Mouse (Mus musculus): ENCODE data around the gene Gab1. TPM values are rescaled to one million over a fixed set of nuclear protein-coding genes. Genes with fewer than 3 reads are reported as not detected.

The Gab1 gene
- polyA plus RNA-seq, 1 experiment from 2014 or later, result 25.6 TPM

GRCm38 (mm10) chr8:80853622-80854021, 26.7 kb downstream of the Gab1 start:
- H3K9me3 ChIP-seq, result no peaks in the 10 kb centered on the region
- ATAC-seq (ENCODE audit: insufficient number of reproducible peaks, low FRiP score, low TSS enrichment, low read depth), result no peak
- peak overlapping the region; percentile 17; the same call in 1 of the 2 replicates for H3K4me2 ChIP-seq
- WGBS, result 40% methylated on average over 13 of the region's 13 CpGs
- H3K4me3 ChIP-seq, result no peak overlapping the region
- H3K4me1 ChIP-seq, result peaks cover 69% of the 10 kb centered on the region
- H3K27me3 ChIP-seq, result no peaks in the 10 kb centered on the region
- no peaks in the 10 kb centered on the region for H3K36me3 ChIP-seq
- H3K9ac ChIP-seq, result no peak overlapping the region
- H3K27ac ChIP-seq, result peak overlapping the region; percentile 79

GRCm38 (mm10) chr8:80853208-80853607, 27.1 kb downstream of the Gab1 start:
- peaks cover 69% of the 10 kb centered on the region for H3K4me1 ChIP-seq
- no peak overlapping the region for H3K4me3 ChIP-seq
- ATAC-seq (ENCODE audit: insufficient number of reproducible peaks, low FRiP score, low TSS enrichment, low read depth), result peak; percentile 40; the same call in 1 of the 2 replicates
- no peaks in the 10 kb centered on the region for H3K27me3 ChIP-seq
- no peaks in the 10 kb centered on the region for H3K36me3 ChIP-seq
- H3K27ac ChIP-seq, result peak overlapping the region; percentile 79
- H3K9me3 ChIP-seq, result no peaks in the 10 kb centered on the region
- peak overlapping the region; percentile 22 for H3K4me2 ChIP-seq
- 64% methylated on average over 6 of the region's 6 CpGs for WGBS
- no peak overlapping the region for H3K9ac ChIP-seq

GRCm38 (mm10) chr8:80852412-80853165, 27.7 kb downstream of the Gab1 start:
- Histone ChIP-seq H3K4me2 (peak overlapping the region; percentile 22), H3K9me3 (no peaks in the 10 kb centered on the region), H3K27me3 (no peaks in the 10 kb centered on the region), H3K27ac (peak overlapping the region; percentile 79), H3K9ac (no peak overlapping the region), H3K4me1 (peaks cover 70% of the 10 kb centered on the region), H3K4me3 (no peak overlapping the region), H3K36me3 (no peaks in the 10 kb centered on the region)
- WGBS, result 63% methylated on average over 9 of the region's 9 CpGs
- peak; percentile 38; the same call in 1 of the 2 replicates for ATAC-seq (ENCODE audit: insufficient number of reproducible peaks, low FRiP score, low TSS enrichment, low read depth)

- 71% methylated on average over 6 of the region's 6 CpGs for WGBS
- H3K27me3 ChIP-seq, result no peaks in the 10 kb centered on the region
- H3K36me3 ChIP-seq, result no peaks in the 10 kb centered on the region
- H3K4me3 ChIP-seq, result no peak overlapping the region
- H3K27ac ChIP-seq, result peak overlapping the region; percentile 43
- no peaks in the 10 kb centered on the region for H3K9me3 ChIP-seq
- no peak overlapping the region for H3K9ac ChIP-seq
- peaks cover 74% of the 10 kb centered on the region for H3K4me1 ChIP-seq
- ATAC-seq (ENCODE audit: insufficient number of reproducible peaks, low FRiP score, low TSS enrichment, low read depth), result no peak
- H3K4me2 ChIP-seq, result no peak overlapping the region
Observed at GRCm38 (mm10) chr8:80851648-80852047, 28.7 kb downstream of the Gab1 start.

- no peaks in the 10 kb centered on the region for H3K9me3 ChIP-seq
- no peak for ATAC-seq (ENCODE audit: insufficient number of reproducible peaks, low FRiP score, low TSS enrichment, low read depth)
- H3K4me2 ChIP-seq, result no peak overlapping the region
- no peaks in the 10 kb centered on the region for H3K27me3 ChIP-seq
- H3K4me1 ChIP-seq, result peaks cover 77% of the 10 kb centered on the region
- no peak overlapping the region for H3K9ac ChIP-seq
- H3K27ac ChIP-seq, result no peak overlapping the region
- H3K4me3 ChIP-seq, result no peak overlapping the region
- H3K36me3 ChIP-seq, result no peaks in the 10 kb centered on the region
- 70% methylated on average over 4 of the region's 4 CpGs for WGBS
Observed at GRCm38 (mm10) chr8:80850013-80850412, 30.3 kb downstream of the Gab1 start.

- peak overlapping the region; percentile 77 for H3K27ac ChIP-seq
- WGBS, result 51% methylated on average over 11 of the region's 11 CpGs
- no peak overlapping the region for H3K4me3 ChIP-seq
- H3K36me3 ChIP-seq, result no peaks in the 10 kb centered on the region
- H3K4me1 ChIP-seq, result peaks cover 78% of the 10 kb centered on the region
- no peaks in the 10 kb centered on the region for H3K27me3 ChIP-seq
- H3K4me2 ChIP-seq, result peak overlapping the region; percentile 29; the same call in 1 of the 2 replicates
- H3K9me3 ChIP-seq, result no peaks in the 10 kb centered on the region
- no peak overlapping the region for H3K9ac ChIP-seq
- no peak for ATAC-seq (ENCODE audit: insufficient number of reproducible peaks, low FRiP score, low TSS enrichment, low read depth)
Observed at GRCm38 (mm10) chr8:80848631-80849030, 31.7 kb downstream of the Gab1 start.

GRCm38 (mm10) chr8:80847912-80848311, 32.4 kb downstream of the Gab1 start:
- ATAC-seq (ENCODE audit: insufficient number of reproducible peaks, low FRiP score, low TSS enrichment, low read depth), result no peak
- Histone ChIP-seq H3K36me3 (no peaks in the 10 kb centered on the region), H3K4me2 (peak overlapping the region; percentile 29), H3K9me3 (no peaks in the 10 kb centered on the region), H3K27ac (peak overlapping the region; percentile 77), H3K27me3 (no peaks in the 10 kb centered on the region), H3K4me3 (no peak overlapping the region), H3K4me1 (peaks cover 71% of the 10 kb centered on the region), H3K9ac (no peak overlapping the region)
- 25% methylated on average over 9 of the region's 9 CpGs for WGBS

- WGBS, result 74% methylated on average over 13 of the region's 13 CpGs
- H3K27me3 ChIP-seq, result no peaks in the 10 kb centered on the region
- no peak overlapping the region for H3K4me3 ChIP-seq
- H3K4me2 ChIP-seq, result no peak overlapping the region
- no peaks in the 10 kb centered on the region for H3K9me3 ChIP-seq
- H3K36me3 ChIP-seq, result no peaks in the 10 kb centered on the region
- H3K9ac ChIP-seq, result no peak overlapping the region
- no peak overlapping the region for H3K27ac ChIP-seq
- peaks cover 62% of the 10 kb centered on the region for H3K4me1 ChIP-seq
- no peak for ATAC-seq (ENCODE audit: insufficient number of reproducible peaks, low FRiP score, low TSS enrichment, low read depth)
Observed at GRCm38 (mm10) chr8:80845284-80845683, 35.0 kb downstream of the Gab1 start.

GRCm38 (mm10) chr8:80843744-80844434, 36.4 kb downstream of the Gab1 start:
- ATAC-seq (ENCODE audit: insufficient number of reproducible peaks, low FRiP score, low TSS enrichment, low read depth), result no peak
- H3K4me3 ChIP-seq, result no peak overlapping the region
- H3K9me3 ChIP-seq, result no peaks in the 10 kb centered on the region
- H3K36me3 ChIP-seq, result no peaks in the 10 kb centered on the region
- peaks cover 52% of the 10 kb centered on the region for H3K4me1 ChIP-seq
- no peak overlapping the region for H3K9ac ChIP-seq
- H3K27ac ChIP-seq, result no peak overlapping the region; the same call in 1 of the 2 replicates
- no peak overlapping the region for H3K4me2 ChIP-seq
- 55% methylated on average over 9 of the region's 9 CpGs for WGBS
- no peaks in the 10 kb centered on the region for H3K27me3 ChIP-seq

- Histone ChIP-seq H3K4me2 (no peak overlapping the region), H3K9me3 (no peaks in the 10 kb centered on the region), H3K27me3 (no peaks in the 10 kb centered on the region), H3K27ac (no peak overlapping the region), H3K4me3 (no peak overlapping the region), H3K4me1 (peaks cover 50% of the 10 kb centered on the region), H3K9ac (no peak overlapping the region), H3K36me3 (no peaks in the 10 kb centered on the region)
- WGBS, result 86% methylated on average over 3 of the region's 3 CpGs
- ATAC-seq (ENCODE audit: insufficient number of reproducible peaks, low FRiP score, low TSS enrichment, low read depth), result peak; percentile 41; the same call in 1 of the 2 replicates
Observed at GRCm38 (mm10) chr8:80842514-80842913, 37.8 kb downstream of the Gab1 start.

- Histone ChIP-seq H3K36me3 (no peaks in the 10 kb centered on the region), H3K9ac (no peak overlapping the region), H3K27ac (no peak overlapping the region), H3K4me1 (peaks cover 32% of the 10 kb centered on the region), H3K27me3 (no peaks in the 10 kb centered on the region), H3K9me3 (no peaks in the 10 kb centered on the region), H3K4me3 (no peak overlapping the region), H3K4me2 (no peak overlapping the region)
- ATAC-seq (ENCODE audit: insufficient number of reproducible peaks, low FRiP score, low TSS enrichment, low read depth), result no peak
- WGBS, result 66% methylated on average over 6 of the region's 6 CpGs
Observed at GRCm38 (mm10) chr8:80840090-80840489, 40.2 kb downstream of the Gab1 start.

GRCm38 (mm10) chr8:80838199-80838598, 42.1 kb downstream of the Gab1 start:
- no peak for ATAC-seq (ENCODE audit: insufficient number of reproducible peaks, low FRiP score, low TSS enrichment, low read depth)

More at GRCm38 (mm10) chr8:80838199-80838598, 42.1 kb downstream of the Gab1 start:
- Histone ChIP-seq H3K27ac (0 out of 2 replicates have a peak overlapping the region, but pooled peaks have one; percentile 27), H3K4me1 (peaks cover 32% of the 10 kb centered on the region), H3K9ac (no peak overlapping the region), H3K4me3 (no peak overlapping the region), H3K36me3 (no peaks in the 10 kb centered on the region), H3K9me3 (no peaks in the 10 kb centered on the region), H3K27me3 (no peaks in the 10 kb centered on the region), H3K4me2 (no peak overlapping the region)
- WGBS, result 28% methylated on average over 6 of the region's 6 CpGs

Measured in limb, embryonic 15.5 days (tissue).